In the genomic region with DNA sequence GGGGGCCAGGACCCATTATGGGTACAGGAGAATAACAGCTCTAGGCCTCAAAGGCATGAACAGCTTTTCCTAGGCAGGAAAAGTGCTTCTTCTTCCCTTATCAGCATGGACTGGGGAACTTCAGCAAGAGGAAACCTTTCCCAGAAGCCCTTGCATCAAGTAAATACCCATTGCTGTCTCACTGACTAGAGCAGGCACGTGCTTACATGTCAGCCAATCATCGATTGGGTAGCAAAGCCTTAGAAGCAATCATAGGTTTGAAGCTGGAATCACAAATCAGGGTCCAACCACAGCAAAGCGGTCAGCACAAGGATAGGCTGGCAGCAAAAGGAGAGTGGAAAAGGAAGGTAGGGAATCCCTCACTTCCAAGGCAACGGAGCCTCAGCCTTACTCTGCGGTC, we compare ENCODE assay signal across 23 mouse cellular contexts. TPM values are rescaled to one million over a fixed set of nuclear protein-coding genes. Genes with fewer than 3 reads are reported as not detected.
DNase-seq lines count a peak whose midpoint lies in the region; ATAC-seq and TF ChIP-seq lines count a peak whose summit lies in the region.
"Had no signal": no experiment of that assay in that cellular context is flagged by ENCODE, and none has a peak within 500 bp of the region (broad histone marks: within the 10 kb centered on the region; RNA-seq: fewer than 3 reads in every experiment).

No protein-coding gene starts in this region.

- peak overlapping the region; percentile 80 for H3K27ac ChIP-seq in gastrocnemius, adult 2 months
- peak overlapping the region; percentile 42 for H3K27ac ChIP-seq in heart, embryonic 13.5 days (replicated peaks)
- peak overlapping the region; percentile 49 for H3K27ac ChIP-seq in heart, postnatal 0 days (ENCODE audit: low read depth)
- no peak overlapping the region for H3K27ac ChIP-seq in forebrain, postnatal 0 days (ENCODE audit: low read depth, low read length)
- H3K27ac ChIP-seq: embryonic facial prominence, embryonic 10.5 days; forebrain, embryonic 13.5 days; heart, embryonic 10.5 days; hindbrain, embryonic 12.5 days had no signal

- H3K4me1 ChIP-seq in heart, embryonic 13.5 days, result peaks cover 58% of the 10 kb centered on the region
- H3K4me1 ChIP-seq in heart, postnatal 0 days (ENCODE audit: control insufficient read depth, insufficient read depth), result peaks cover 25% of the 10 kb centered on the region
- H3K4me1 ChIP-seq in forebrain, postnatal 0 days (ENCODE audit: insufficient read depth), result no peaks in the 10 kb centered on the region
- H3K4me1 ChIP-seq: forebrain, embryonic 13.5 days; hindbrain, embryonic 12.5 days had no signal

- no peak for DNase-seq in gastrocnemius, adult 2 months
- DNase-seq in gastrocnemius, postnatal 25 days, result no peak
- no peak for DNase-seq in heart, postnatal 25 days (ENCODE audit: low spot score)
- no peak for DNase-seq in heart, postnatal 0 days (ENCODE audit: low spot score)
- DNase-seq in heart, postnatal 10 days, result no peak
- DNase-seq in adipocyte (ENCODE audit: low spot score), result peak; percentile 12
- no peak for DNase-seq in forebrain, postnatal 0 days
- DNase-seq: adrenal gland, adult 2 months; adrenal gland, postnatal 25 days; B cell, adult 2 months; cerebellum, adult 2 months; cerebellum, postnatal 10 days; kidney, adult 11 months; kidney, adult 9 months had no signal

- TF ChIP-seq CTCF in gastrocnemius, adult 2 months (IDR thresholded peaks at IDR 0.05), result no peak
- no peak for TF ChIP-seq CTCF in heart, postnatal 0 days (IDR thresholded peaks at IDR 0.05; ENCODE audit: low read depth)
- TF ChIP-seq CTCF in forebrain, postnatal 0 days (IDR thresholded peaks at IDR 0.05; ENCODE audit: low read depth), result no peak

- WGBS in heart, embryonic 13.5 days, result 84% methylated on average over 5 of the region's 5 CpGs
- 79% methylated on average over 5 of the region's 5 CpGs for WGBS in heart, postnatal 0 days
- WGBS in forebrain, postnatal 0 days, result 90% methylated on average over 5 of the region's 5 CpGs

- H3K27me3 ChIP-seq in heart, embryonic 13.5 days (replicated peaks), result no peaks in the 10 kb centered on the region
- H3K27me3 ChIP-seq in heart, postnatal 0 days (ENCODE audit: control insufficient read depth, insufficient read depth, low read length), result no peaks in the 10 kb centered on the region
- H3K27me3 ChIP-seq in forebrain, postnatal 0 days (ENCODE audit: insufficient read depth, low read length), result no peaks in the 10 kb centered on the region
- H3K27me3 ChIP-seq: forebrain, embryonic 13.5 days; hindbrain, embryonic 12.5 days had no signal

- no peaks in the 10 kb centered on the region for H3K9me3 ChIP-seq in heart, embryonic 13.5 days
- H3K9me3 ChIP-seq in heart, postnatal 0 days (replicated peaks; ENCODE audit: control insufficient read depth, low read length), result no peaks in the 10 kb centered on the region
- no peaks in the 10 kb centered on the region for H3K9me3 ChIP-seq in forebrain, postnatal 0 days (ENCODE audit: low read length)
- H3K9me3 ChIP-seq: embryonic facial prominence, embryonic 10.5 days; forebrain, embryonic 13.5 days; heart, embryonic 10.5 days; hindbrain, embryonic 12.5 days had no signal

- ATAC-seq in heart, embryonic 13.5 days (ENCODE audit: extremely low read depth, insufficient number of reproducible peaks, low FRiP score, low TSS enrichment), result no peak
- no peak for ATAC-seq in heart, postnatal 0 days (ENCODE audit: insufficient read depth, low read depth)
- ATAC-seq in forebrain, postnatal 0 days, result no peak
- ATAC-seq: activated CD4-positive, CD25-positive, alpha-beta regulatory T cell, adult 4 months; CD4-positive, CD25-positive, alpha-beta regulatory T cell, adult 4 months; forebrain, embryonic 13.5 days; hindbrain, embryonic 16.5 days; inflammation-experienced regulatory T-cells, adult 6 months had no signal

- no peak for TF ChIP-seq EP300 in heart, postnatal 0 days (IDR thresholded peaks at IDR 0.05; ENCODE audit: low read depth)

- H3K4me2 ChIP-seq in heart, embryonic 13.5 days, result no peak overlapping the region
- H3K4me2 ChIP-seq in heart, postnatal 0 days (ENCODE audit: low read depth, low read length), result no peak overlapping the region
- H3K4me2 ChIP-seq in forebrain, postnatal 0 days (ENCODE audit: low read depth), result no peak overlapping the region
- H3K4me2 ChIP-seq: forebrain, embryonic 13.5 days; hindbrain, embryonic 12.5 days had no signal

- H3K36me3 ChIP-seq in heart, embryonic 13.5 days, result peaks cover 23% of the 10 kb centered on the region
- H3K36me3 ChIP-seq in heart, postnatal 0 days (replicated peaks; ENCODE audit: control insufficient read depth, insufficient read depth, low read length), result no peaks in the 10 kb centered on the region
- peaks cover 3% of the 10 kb centered on the region; the same call in 1 of the 2 replicates for H3K36me3 ChIP-seq in forebrain, postnatal 0 days (ENCODE audit: insufficient read depth)

- peak overlapping the region; percentile 9; the same call in 1 of the 2 replicates for H3K4me3 ChIP-seq in gastrocnemius, adult 2 months
- H3K4me3 ChIP-seq in heart, embryonic 13.5 days, result no peak overlapping the region
- no peak overlapping the region for H3K4me3 ChIP-seq in heart, postnatal 0 days (ENCODE audit: low read depth, low read length)
- no peak overlapping the region for H3K4me3 ChIP-seq in forebrain, postnatal 0 days (ENCODE audit: low read depth, low read length)
- H3K4me3 ChIP-seq: embryonic facial prominence, embryonic 10.5 days; forebrain, embryonic 13.5 days; heart, embryonic 10.5 days; hindbrain, embryonic 12.5 days had no signal

- intact Hi-C loops in gastrocnemius, adult 2 months (cut with DNase I), result loop anchor here (10.0 kb wide), 1 partner anchor 58 kb away; no protein-coding TSS in a partner anchor
- intact Hi-C loops in heart, postnatal 25 days (cut with DNase I), result loop anchor here (5.0 kb wide), 1 partner anchor 46 kb away; no protein-coding TSS in a partner anchor
- intact Hi-C loops in heart, postnatal 10 days (cut with DNase I), result no loop called here

- peak overlapping the region; percentile 64; the same call in 1 of the 2 replicates for H3K9ac ChIP-seq in heart, embryonic 13.5 days
- no peak overlapping the region for H3K9ac ChIP-seq in heart, postnatal 0 days (replicated peaks; ENCODE audit: low read depth, low read length)
- H3K9ac ChIP-seq in forebrain, postnatal 0 days, result no peak overlapping the region
- H3K9ac ChIP-seq: forebrain, embryonic 13.5 days; hindbrain, embryonic 12.5 days had no signal

RNA-seq across cellular contexts. Expression of a gene that starts 7.5 kb away (rescaled TPM):
- 100 to 1,000 TPM; 147 to 160 TPM for total RNA-seq in gastrocnemius, adult 2 months (2021)
- total RNA-seq in gastrocnemius, postnatal 25 days (2021), result 100 to 1,000 TPM in 1 of 2 experiments, 10 to 100 TPM in 1; 98.3 to 136 TPM
- polyA plus RNA-seq in heart, embryonic 13.5 days (2015; fragmentation: Nextera tagmentation; extraction: Ambion mirVana), result 6.2 and 6.5 TPM in 2 replicates
- total RNA-seq in heart, postnatal 25 days (2021), result 10 to 100 TPM; 78.9 to 81.0 TPM
- 29.4 and 37.8 TPM in 2 replicates for total RNA-seq in heart, postnatal 0 days (2014; rRNA removed; ENCODE audit: low replicate concordance)
- polyA plus RNA-seq in heart, postnatal 0 days (2015; fragmentation: Nextera tagmentation; extraction: Ambion mirVana), result 5.9 and 6.7 TPM in 2 replicates
- total RNA-seq in heart, postnatal 10 days (2021), result 10 to 100 TPM; 70.5 to 78.3 TPM
- total RNA-seq in forebrain, postnatal 0 days (2014; rRNA removed), result 39.6 and 42.2 TPM in 2 replicates
- 7.5 and 10.8 TPM in 2 replicates for polyA plus RNA-seq in forebrain, postnatal 0 days (2015; fragmentation: Nextera tagmentation; extraction: Ambion mirVana)
